Mouse (Mus musculus): Measurements from ENCODE around the gene Strip1. TPM values are rescaled to one million over a fixed set of nuclear protein-coding genes. Genes with fewer than 3 reads are reported as not detected.

Gene Strip1
- total RNA-seq, 2 experiments from 2014 or later = 5.0 to 8.6 TPM

GRCm38 (mm10) chr3:107563880-107564279 lies 67.6 kb downstream of the Strip1 start:
- ATAC-seq (replicated peaks; ENCODE audit: low FRiP score, poor library complexity, severe bottlenecking) = no peak

- ATAC-seq (replicated peaks; ENCODE audit: low FRiP score, poor library complexity, severe bottlenecking) = no peak
Measured at GRCm38 (mm10) chr3:107562591-107562990, 68.9 kb downstream of the Strip1 start.

Other genes with a start within 250 kb of the Strip1 start
- gene Kcnc4, start 172.1 kb downstream of the Strip1 start, total RNA-seq (2015; ENCODE audit: low replicate concordance) = not detected in 2 replicates
- gene Kcnc4, start 172.1 kb downstream of the Strip1 start, total RNA-seq (2017; ENCODE audit: low replicate concordance) = not detected in 2 replicates
- gene Slc6a17, start 113.7 kb downstream of the Strip1 start, total RNA-seq (2015; ENCODE audit: low replicate concordance) = not detected in 2 replicates
- not detected in 2 replicates for gene Slc6a17, start 113.7 kb downstream of the Strip1 start, total RNA-seq (2017; ENCODE audit: low replicate concordance)
- gene Ubl4b, start 76.6 kb downstream of the Strip1 start, total RNA-seq (2015; ENCODE audit: low replicate concordance) = not detected in 2 replicates
- not detected in 2 replicates for gene Ubl4b, start 76.6 kb downstream of the Strip1 start, total RNA-seq (2017; ENCODE audit: low replicate concordance)
- gene Alx3, start 36.7 kb downstream of the Strip1 start, total RNA-seq (2015; ENCODE audit: low replicate concordance) = not detected in 2 replicates
- gene Alx3, start 36.7 kb downstream of the Strip1 start, total RNA-seq (2017; ENCODE audit: low replicate concordance) = not detected in 2 replicates
- gene Gm10961, start 372 bp downstream of the Strip1 start, total RNA-seq (2015; ENCODE audit: low replicate concordance) = not detected in 2 replicates
- not detected in 2 replicates for gene Gm10961, start 372 bp downstream of the Strip1 start, total RNA-seq (2017; ENCODE audit: low replicate concordance)
- gene Ahcyl1, start 64.9 kb upstream of the Strip1 start, total RNA-seq (2015; ENCODE audit: low replicate concordance) = 18.2 and 21.7 TPM in 2 replicates
- gene Ahcyl1, start 64.9 kb upstream of the Strip1 start, total RNA-seq (2017; ENCODE audit: low replicate concordance) = 9.2 and 20.1 TPM in 2 replicates
- gene Csf1, start 128.8 kb upstream of the Strip1 start, total RNA-seq (2015; ENCODE audit: low replicate concordance) = 1.5 and 2.5 TPM in 2 replicates
- 1.3 and 1.9 TPM in 2 replicates for gene Csf1, start 128.8 kb upstream of the Strip1 start, total RNA-seq (2017; ENCODE audit: low replicate concordance)
- 1.5 TPM in 1 of 2 replicates, not detected in the other for gene Eps8l3, start 245.5 kb upstream of the Strip1 start, total RNA-seq (2015; ENCODE audit: low replicate concordance)
- gene Eps8l3, start 245.5 kb upstream of the Strip1 start, total RNA-seq (2017; ENCODE audit: low replicate concordance) = not detected in 2 replicates

Data from erythroblast, adult 5-6 weeks (primary cell).